Mouse (Mus musculus) left cerebral cortex, adult 2 months (tissue): ENCODE results near the gene Gabarap. TPM values are rescaled to one million over a fixed set of nuclear protein-coding genes. Genes with fewer than 3 reads are reported as not detected.

Source experiments
- DNase-seq, 2 experiments: peaks; one replicate each; pipeline ENCODE4 v3.0.0; 2021 to 2022; ENCODE audit warnings: low spot score in 2 of 2, mixed read lengths in 1 of 2; ENCODE audit errors: extremely low spot score in 1 of 2
- H3K27ac ChIP-seq: fragments of 200-600 bp; 2 replicates; pipeline ENCODE4 v1.8.1; 2022
- H3K4me3 ChIP-seq: fragments of 200-600 bp; 2 replicates; pipeline ENCODE4 v1.8.1; 2022
- CTCF ChIP-seq: fragments of 200-600 bp; IDR thresholded peaks from 2 replicates; pipeline ENCODE4 v1.8.1; 2022; ENCODE audit warnings: antibody characterized with exemption, mild to moderate bottlenecking, moderate library complexity
- intact Hi-C: fragments of 180-260 bp; cut with DNase I; formaldehyde crosslinking; loops from one replicate; pipeline ENCODE4 v1.15.1; 2025
- total RNA-seq, 2 experiments: library from RNA; stranded (reverse); gene quantifications; 2 replicates each; pipeline ENCODE4 v1.2.3; 2021

Gene Gabarap
- total RNA-seq, 2 experiments from 2014 or later = 209 to 215 TPM

GRCm38 (mm10) chr11:69976271-69976670 lies 14.7 kb upstream of the Gabarap start:
- no peak for DNase-seq
- intact Hi-C loops = no loop called here
- Histone ChIP-seq H3K27ac (no peak overlapping the region), H3K4me3 (no peak overlapping the region)
- no peak for TF ChIP-seq CTCF

GRCm38 (mm10) chr11:69979827-69980195 lies 11.1 kb upstream of the Gabarap start:
- intact Hi-C loops = loop anchor here (2.0 kb wide), 3 partner anchors 15 to 59 kb away; partner anchors contain the start of genes Eif5a, Phf23 and Ybx2
- DNase-seq = no peak
- H3K4me3 ChIP-seq = peak overlapping the region; percentile 61
- TF ChIP-seq CTCF = no peak
- peak overlapping the region; percentile 95 for H3K27ac ChIP-seq

GRCm38 (mm10) chr11:69980196-69981140 lies 10.5 kb upstream of the Gabarap start:
- peak; percentile 98 to 99 for DNase-seq
- Histone ChIP-seq H3K27ac (peak overlapping the region; percentile 95), H3K4me3 (peak overlapping the region; percentile 61)
- TF ChIP-seq CTCF = no peak
- intact Hi-C loops = loop anchor here (1.0 to 2.0 kb wide), 4 partner anchors 14 to 221 kb away; partner anchors contain the start of genes Eif5a, Phf23 and Ybx2

GRCm38 (mm10) chr11:69981141-69981762 lies 9.7 kb upstream of the Gabarap start, which contains the start of gene Ctdnep1:
Ctdnep1 (plus strand) TSS chr11:69981156.
- Histone ChIP-seq H3K27ac (peak within 1 kb of the TSS; percentile 95), H3K4me3 (peak within 1 kb of the TSS; percentile 61)
- no peak for TF ChIP-seq CTCF
- intact Hi-C loops = loop anchor here (1.0 to 2.0 kb wide), 4 partner anchors 14 to 222 kb away; partner anchors contain the start of genes Eif5a, Phf23 and Ybx2
- peak in 1 of 2 experiments; percentile 43 for DNase-seq

- Histone ChIP-seq H3K27ac (peak within 1 kb of the TSS; percentile 95), H3K4me3 (peak within 1 kb of the TSS; percentile 61)
- TF ChIP-seq CTCF = no peak
- intact Hi-C loops = no loop called here
- DNase-seq = no peak
These were observed 8.7 kb upstream of the Gabarap start, which contains the start of gene Elp5 for GRCm38 (mm10) chr11:69982225-69982624. Elp5 (minus strand) TSS chr11:69982517.

- DNase-seq = no peak
- Histone ChIP-seq H3K27ac (no peak overlapping the region), H3K4me3 (peak overlapping the region; percentile 19)
- intact Hi-C loops = no loop called here
- TF ChIP-seq CTCF = no peak
These were observed 8.1 kb upstream of the Gabarap start for GRCm38 (mm10) chr11:69982877-69983276.

- intact Hi-C loops = no loop called here
- no peak for TF ChIP-seq CTCF
- Histone ChIP-seq H3K4me3 (no peak overlapping the region), H3K27ac (no peak overlapping the region)
- no peak for DNase-seq
These were observed 7.6 kb upstream of the Gabarap start for GRCm38 (mm10) chr11:69983377-69983776.

GRCm38 (mm10) chr11:69984431-69984830 lies 6.5 kb upstream of the Gabarap start:
- H3K27ac ChIP-seq = no peak overlapping the region
- no peak for TF ChIP-seq CTCF
- DNase-seq = no peak
- intact Hi-C loops = no loop called here
- no peak overlapping the region for H3K4me3 ChIP-seq

GRCm38 (mm10) chr11:69989949-69990348 lies 994 bp upstream of the Gabarap start:
- DNase-seq = no peak
- Histone ChIP-seq H3K4me3 (no peak overlapping the region), H3K27ac (no peak overlapping the region)
- intact Hi-C loops = no loop called here
- TF ChIP-seq CTCF = no peak

GRCm38 (mm10) chr11:69991711-69992110 lies 768 bp downstream of the Gabarap start:
- peak overlapping the region; percentile 93 for H3K4me3 ChIP-seq
- H3K27ac ChIP-seq = peak overlapping the region; percentile 96
- DNase-seq = no peak
- intact Hi-C loops = no loop called here
- TF ChIP-seq CTCF = no peak

GRCm38 (mm10) chr11:69992396-69992795 lies 1.5 kb downstream of the Gabarap start:
- DNase-seq = no peak
- H3K4me3 ChIP-seq = peak overlapping the region; percentile 93
- intact Hi-C loops = no loop called here
- H3K27ac ChIP-seq = peak overlapping the region; percentile 96
- no peak for TF ChIP-seq CTCF

GRCm38 (mm10) chr11:69992932-69993331 lies 2.0 kb downstream of the Gabarap start:
- Histone ChIP-seq H3K27ac (0 out of 2 replicates have a peak overlapping the region, but pooled peaks have one; percentile 96), H3K4me3 (peak overlapping the region; percentile 93)
- intact Hi-C loops = no loop called here
- no peak for TF ChIP-seq CTCF
- DNase-seq = no peak
